Mouse (Mus musculus): ENCODE data around the gene Bax.

DNA sequence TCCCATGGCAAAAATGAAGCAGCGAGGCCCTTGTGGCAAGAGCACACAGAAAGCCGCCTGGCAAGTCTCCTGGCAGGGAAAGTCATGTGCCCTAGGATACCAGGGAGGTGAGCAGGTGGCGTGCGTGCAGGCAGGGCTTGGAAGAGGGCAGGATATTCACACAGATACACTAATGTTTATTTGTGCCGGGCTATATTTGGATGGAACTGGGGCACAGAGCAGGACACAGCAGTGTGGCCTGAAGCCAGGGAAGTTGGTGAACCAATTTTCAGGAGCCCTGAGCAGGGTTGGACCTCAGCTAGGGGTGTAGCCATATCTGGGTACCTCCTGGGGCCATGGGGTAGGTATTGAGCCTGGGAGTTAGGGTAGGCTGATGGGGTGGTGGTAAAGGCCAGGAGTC lies 26.3 kb upstream of the Bax start:
- TF ChIP-seq SMC3 (IDR thresholded peaks at IDR 0.05; ENCODE audit: low read depth, low read length) (no peak), EP300 (IDR thresholded peaks at IDR 0.05; ENCODE audit: low read length) (no peak), KAT2A (IDR thresholded peaks at IDR 0.05; ENCODE audit: insufficient replicate concordance, low read length) (no peak), CTCF (conservative IDR thresholded peaks at IDR 0.05 in 1 of 2, IDR thresholded peaks at IDR 0.05 in 1 of 2; ENCODE audit: low read depth in 2 of 2, low read length in 2 of 2) (no peak), POLR2A (IDR thresholded peaks at IDR 0.05; ENCODE audit: low read depth, low read length) (no peak), USF2 (conservative IDR thresholded peaks at IDR 0.05; ENCODE audit: low read depth, low read length) (no peak), ZC3H11A (IDR thresholded peaks at IDR 0.05; ENCODE audit: low read depth, low read length) (no peak), E2F4 (IDR thresholded peaks at IDR 0.05; ENCODE audit: insufficient replicate concordance, low read depth, low read length) (no peak), UBTF (IDR thresholded peaks at IDR 0.05; ENCODE audit: low read depth, low read length) (no peak), MEF2A (IDR thresholded peaks at IDR 0.05; ENCODE audit: borderline replicate concordance, low read depth, low read length) (no peak), CHD2 (IDR thresholded peaks at IDR 0.05; ENCODE audit: low read length) (no peak), MAX (IDR thresholded peaks at IDR 0.05; ENCODE audit: low read length) (no peak)
